ENCODE assay signal across 10 mouse cellular contexts in the genomic region with DNA sequence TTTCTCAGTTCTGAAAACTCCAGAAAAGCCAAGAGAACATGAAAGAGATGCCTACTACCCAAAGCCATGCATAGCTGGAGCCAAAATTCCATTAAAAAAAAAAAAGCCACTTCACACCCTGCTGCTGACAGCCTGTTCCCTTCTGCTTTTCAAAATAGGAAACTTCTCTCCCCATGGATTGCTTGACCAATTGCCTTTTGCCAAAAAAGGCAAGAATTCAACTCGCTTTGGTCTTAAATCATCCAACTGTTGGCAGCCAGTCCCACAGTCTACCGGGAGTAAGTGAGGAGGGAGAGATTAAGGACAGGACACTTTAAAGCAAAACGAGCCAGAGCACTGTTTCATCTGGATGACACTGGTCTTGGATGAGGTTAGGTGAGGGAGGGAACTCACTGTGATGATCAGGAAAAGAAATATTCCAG.
DNase-seq lines count a peak whose midpoint lies in the region; ATAC-seq and TF ChIP-seq lines count a peak whose summit lies in the region.
"Had no signal": no experiment of that assay in that cellular context is flagged by ENCODE, and none has a peak within 500 bp of the region (broad histone marks: within the 10 kb centered on the region; RNA-seq: fewer than 3 reads in every experiment).

No protein-coding gene starts in this region.

- no peak for DNase-seq in neural tube, embryonic 10.5 days (ENCODE audit: extremely low spot score, low spot score)
- DNase-seq in gastrocnemius, adult 18-20 months (ENCODE audit: low spot score), result peak; percentile 85
- DNase-seq in kidney, postnatal 0 days (ENCODE audit: low spot score), result peak; percentile 76
- peak; percentile 94 for DNase-seq in skeletal muscle tissue, adult 2 months (ENCODE audit: low read depth, low spot score)
- DNase-seq in cerebellum, adult 11 months, result no peak
- no peak for DNase-seq in spleen, adult 18-20 months
- DNase-seq: liver, embryonic 13.5 days had no signal

- no peaks in the 10 kb centered on the region for H3K9me3 ChIP-seq in neural tube, embryonic 15.5 days (replicated peaks)
- H3K9me3 ChIP-seq in kidney, postnatal 0 days (replicated peaks; ENCODE audit: low read length), result no peaks in the 10 kb centered on the region
- H3K9me3 ChIP-seq in hindbrain, embryonic 12.5 days (replicated peaks), result no peaks in the 10 kb centered on the region

- no peaks in the 10 kb centered on the region for H3K36me3 ChIP-seq in neural tube, embryonic 15.5 days
- H3K36me3 ChIP-seq in kidney, postnatal 0 days (ENCODE audit: insufficient read depth, low read length), result no peaks in the 10 kb centered on the region
- no peaks in the 10 kb centered on the region for H3K36me3 ChIP-seq in hindbrain, embryonic 12.5 days
- H3K36me3 ChIP-seq: G1E; liver, embryonic 13.5 days had no signal

- WGBS in neural tube, embryonic 15.5 days, result 58% methylated on average over 3 of the region's 3 CpGs
- WGBS in kidney, postnatal 0 days, result 8% methylated on average over 3 of the region's 3 CpGs
- WGBS in hindbrain, embryonic 12.5 days, result 52% methylated on average over 3 of the region's 3 CpGs

- no peak for ATAC-seq in neural tube, embryonic 15.5 days (ENCODE audit: low FRiP score)
- ATAC-seq in kidney, postnatal 0 days (replicated peaks; ENCODE audit: low FRiP score, low read depth), result no peak
- no peak for ATAC-seq in hindbrain, embryonic 12.5 days (ENCODE audit: low FRiP score)

- H3K4me1 ChIP-seq in neural tube, embryonic 15.5 days, result no peaks in the 10 kb centered on the region; the same call in 1 of the 2 replicates
- no peaks in the 10 kb centered on the region for H3K4me1 ChIP-seq in kidney, postnatal 0 days (replicated peaks; ENCODE audit: insufficient read depth, low read length)
- no peaks in the 10 kb centered on the region for H3K4me1 ChIP-seq in hindbrain, embryonic 12.5 days
- H3K4me1 ChIP-seq: liver, embryonic 13.5 days had no signal

- no peaks in the 10 kb centered on the region for H3K27me3 ChIP-seq in neural tube, embryonic 15.5 days (replicated peaks)
- no peaks in the 10 kb centered on the region for H3K27me3 ChIP-seq in kidney, postnatal 0 days (ENCODE audit: insufficient read depth, low read length)
- H3K27me3 ChIP-seq in hindbrain, embryonic 12.5 days, result no peaks in the 10 kb centered on the region
- H3K27me3 ChIP-seq: liver, embryonic 13.5 days had no signal

- H3K27ac ChIP-seq in neural tube, embryonic 15.5 days (replicated peaks), result peak overlapping the region; percentile 62; the same call in 1 of the 2 replicates
- no peak overlapping the region for H3K27ac ChIP-seq in kidney, postnatal 0 days
- H3K27ac ChIP-seq in hindbrain, embryonic 12.5 days, result no peak overlapping the region
- H3K27ac ChIP-seq: liver, embryonic 13.5 days had no signal

- no peak for TF ChIP-seq CTCF in kidney, postnatal 0 days (IDR thresholded peaks at IDR 0.05; ENCODE audit: low read depth)

- H3K4me3 ChIP-seq in neural tube, embryonic 15.5 days (replicated peaks), result no peak overlapping the region
- no peak overlapping the region for H3K4me3 ChIP-seq in kidney, postnatal 0 days (replicated peaks; ENCODE audit: low read depth, low read length)
- H3K4me3 ChIP-seq in hindbrain, embryonic 12.5 days, result no peak overlapping the region
- H3K4me3 ChIP-seq: liver, embryonic 13.5 days had no signal

- H3K4me2 ChIP-seq in neural tube, embryonic 15.5 days, result no peak overlapping the region
- H3K4me2 ChIP-seq in kidney, postnatal 0 days (ENCODE audit: low read length), result no peak overlapping the region
- H3K4me2 ChIP-seq in hindbrain, embryonic 12.5 days (replicated peaks), result no peak overlapping the region
- H3K4me2 ChIP-seq: liver, embryonic 13.5 days had no signal

- H3K9ac ChIP-seq in neural tube, embryonic 15.5 days (replicated peaks), result no peak overlapping the region
- no peak overlapping the region for H3K9ac ChIP-seq in kidney, postnatal 0 days (ENCODE audit: low read depth, low read length)
- no peak overlapping the region for H3K9ac ChIP-seq in hindbrain, embryonic 12.5 days
- H3K9ac ChIP-seq: liver, embryonic 13.5 days had no signal

Comparison
In these comparisons a context has a peak if more than half of its experiments do, and no peak if none do; other contexts are left out.
1. DNase-seq: peak in gastrocnemius, adult 18-20 months (single experiment), kidney, postnatal 0 days (single experiment) and skeletal muscle tissue, adult 2 months (single experiment); none in neural tube, embryonic 10.5 days (single experiment), cerebellum, adult 11 months (single experiment) and spleen, adult 18-20 months (0 of 2).